Mouse (Mus musculus) mesoderm, embryonic 11.5 days (tissue): Measurements from ENCODE around the gene Olfr992.
"Not testable (repeated sequence)": the region's sequence is repeated elsewhere in the genome, so short reads cannot be mapped to it uniquely, and the experiment has no call there.

ENCODE experiments used
- DNase-seq: peaks from one replicate; pipeline ENCODE4 v3.0.0-alpha.2; 2012; ENCODE audit warnings: low read depth, low spot score

The Olfr992 gene

DNA sequence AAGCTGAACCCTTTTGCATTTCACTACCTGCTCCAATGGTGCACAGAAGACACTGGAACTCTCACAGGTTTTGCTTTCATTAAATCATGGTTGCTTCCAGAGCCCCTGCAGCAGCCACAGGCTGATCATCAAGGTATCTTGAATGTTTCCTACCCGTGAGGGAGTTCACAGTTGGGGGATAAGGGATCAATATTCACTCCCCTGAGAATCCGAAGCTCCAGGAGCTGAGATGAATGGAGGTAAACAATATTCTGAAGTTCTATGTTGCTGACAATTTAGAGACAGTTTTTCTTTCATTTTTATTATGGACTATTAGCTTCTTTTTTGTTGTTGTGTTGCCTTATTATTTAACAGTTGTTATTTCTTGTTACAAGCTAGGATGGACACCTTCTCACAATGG, at the start of gene Olfr992:
TSS of gene Olfr992 (minus strand) at position 101 of the 400 bp plus-strand sequence.
- no peak for DNase-seq

GRCm38 (mm10) chr2:85443539-85443938, 34.3 kb upstream of the Olfr992 start, which contains the start of gene Olfr995:
TSS of gene Olfr995 (minus strand) at chr2:85443639.
- DNase-seq: no peak

DNA sequence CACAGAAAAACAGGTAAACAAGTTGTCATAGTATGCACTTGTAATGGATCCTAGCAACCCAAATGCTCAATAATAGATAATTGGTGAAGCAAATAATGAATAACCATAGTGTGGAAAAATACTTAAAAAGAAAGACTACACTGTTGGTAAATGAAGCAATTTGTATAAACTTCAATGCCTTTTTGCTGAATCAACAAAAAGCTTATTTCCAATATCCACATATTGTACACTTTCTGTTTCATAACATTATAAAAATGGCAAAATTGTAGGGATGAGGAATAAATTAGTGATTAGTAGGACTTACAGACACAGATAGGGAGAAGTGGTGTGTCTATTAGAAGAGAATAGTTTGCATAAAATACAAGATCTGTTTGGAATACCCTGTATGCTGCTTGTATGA, 33.3 kb upstream of the Olfr992 start:
- no peak for DNase-seq

GRCm38 (mm10) chr2:85436351-85436750, 27.1 kb upstream of the Olfr992 start, which contains the start of gene Olfr994:
TSS of gene Olfr994 (minus strand) at chr2:85436451.
- DNase-seq: no peak

DNA sequence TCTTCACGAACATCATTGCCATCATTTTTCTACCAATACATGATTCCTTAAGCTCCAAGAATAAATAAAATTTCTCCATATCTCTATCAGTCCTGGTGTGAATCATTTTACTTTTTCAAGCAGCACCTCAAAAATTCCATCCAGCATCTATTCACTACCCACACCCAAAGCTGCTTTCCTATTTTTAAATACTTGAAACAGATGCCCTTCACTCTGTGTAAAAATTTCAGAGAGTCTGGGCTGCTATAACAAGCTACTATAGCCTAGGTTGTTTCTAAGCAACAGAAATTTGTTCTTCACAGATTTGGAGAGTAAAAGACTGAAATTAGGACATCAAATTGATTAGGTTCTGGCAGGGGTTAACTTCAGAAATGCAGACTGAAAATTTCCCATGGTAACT, 16.6 kb upstream of the Olfr992 start:
- DNase-seq: no peak

- DNase-seq: no peak
Observed at GRCm38 (mm10) chr2:85414777-85415176, 5.5 kb upstream of the Olfr992 start, which contains the start of gene Olfr993. TSS of gene Olfr993 (minus strand) at chr2:85414877.

DNA sequence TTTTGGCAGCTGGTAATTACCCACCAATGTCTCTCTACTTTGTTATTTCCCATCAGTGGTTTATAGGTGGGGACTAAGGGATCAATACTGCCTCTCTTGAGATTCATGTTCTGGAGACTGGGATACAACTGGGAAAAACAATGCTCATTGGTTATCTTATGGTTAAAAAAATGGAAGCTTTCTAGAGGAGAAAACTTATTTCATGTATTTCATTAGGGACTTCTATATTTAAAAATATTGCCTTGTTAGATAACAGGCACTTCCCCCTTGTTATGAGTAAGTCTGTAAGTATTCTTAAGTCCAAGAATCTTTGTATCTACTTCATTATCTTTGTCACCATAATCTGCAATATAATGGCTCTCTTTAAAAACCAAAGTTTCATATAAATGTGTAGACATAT, 46.1 kb downstream of the Olfr992 start, which contains the start of gene Olfr988:
TSS of gene Olfr988 (minus strand) at position 101 of the 400 bp plus-strand sequence.
- DNase-seq: not testable (repeated sequence)
